Mouse (Mus musculus) olfactory bulb, adult 2 months (tissue): ENCODE data around the gene Trio. TPM values are rescaled to one million over a fixed set of nuclear protein-coding genes. Genes with fewer than 3 reads are reported as not detected.
A peak's percentile ranks its signal among the peaks of the same experiment; 100 is the strongest.

ENCODE experiments used
- H3K27ac ChIP-seq: fragments of 200-500 bp; 2 replicates; pipeline ENCODE4 v1.5.1; 2012; ENCODE audit warnings: low read depth, low read length; ENCODE audit not compliant: insufficient read depth
- H3K4me1 ChIP-seq: fragments of 200-500 bp; 2 replicates; pipeline ENCODE4 v1.6.1; 2012; ENCODE audit warnings: low read length; ENCODE audit not compliant: control insufficient read depth, insufficient read depth
- H3K4me3 ChIP-seq: fragments of 200-500 bp; 2 replicates; pipeline ENCODE4 v1.5.1; 2012; ENCODE audit warnings: mild to moderate bottlenecking, low read depth, low read length, moderate library complexity; ENCODE audit not compliant: insufficient read depth
- CTCF ChIP-seq: fragments of 200-500 bp; IDR thresholded peaks from 2 replicates; pipeline ENCODE4 v1.5.1; 2012; ENCODE audit warnings: low read depth, mild to moderate bottlenecking, low read length, moderate library complexity; ENCODE audit not compliant: insufficient read depth
- POLR2A ChIP-seq: fragments of 200-500 bp; IDR thresholded peaks from 2 replicates; pipeline ENCODE4 v1.6.1; 2012; ENCODE audit warnings: mild to moderate bottlenecking, low read depth, low read length, moderate library complexity; ENCODE audit not compliant: insufficient read depth
- WGBS: fragments of 180-500 bp; shearing (Covaris S2); methylation state at CpG from one replicate; pipeline ENCODE4 v1.1.7; 2018; 5-methylcytosine and 5-hydroxymethylcytosine counted together
- polyA plus RNA-seq: library from polyadenylated mRNA; stranded (reverse); fragments of >200 nt; gene quantifications from 2 replicates; pipeline ENCODE4 v1.2.4, GENCODE M21; 2012; ENCODE audit warnings: low replicate concordance; ENCODE audit not compliant: missing spikeins, insufficient read depth, insufficient read length

Gene Trio
- polyA plus RNA-seq, 1 experiment: 76.4 TPM

- peak overlapping the region; percentile 92 for H3K27ac ChIP-seq
- H3K4me1 ChIP-seq: peaks cover 61% of the 10 kb centered on the region
- TF ChIP-seq CTCF: no peak
- TF ChIP-seq POLR2A: no peak
- 14% methylated on average over 20 of the region's 20 CpGs for whole genome bisulfite sequencing
- no peak overlapping the region for H3K4me3 ChIP-seq
Measured at GRCm38 (mm10) chr15:27797480-27798155, 228.0 kb downstream of the Trio start.

- Histone ChIP-seq H3K27ac (peak overlapping the region; percentile 92), H3K4me1 (peaks cover 63% of the 10 kb centered on the region), H3K4me3 (no peak overlapping the region)
- TF ChIP-seq POLR2A: no peak
- TF ChIP-seq CTCF: no peak
- WGBS: 44% methylated on average over 7 of the region's 7 CpGs
Measured at GRCm38 (mm10) chr15:27796868-27797222, 228.8 kb downstream of the Trio start.

- H3K4me3 ChIP-seq: no peak overlapping the region
- no peak for TF ChIP-seq POLR2A
- no peak for TF ChIP-seq CTCF
- H3K4me1 ChIP-seq: peaks cover 63% of the 10 kb centered on the region
- H3K27ac ChIP-seq: peak overlapping the region; percentile 92
- WGBS: 61% methylated on average over 22 of the region's 22 CpGs
Measured at GRCm38 (mm10) chr15:27795942-27796867, 229.4 kb downstream of the Trio start.

- WGBS: 42% methylated on average over 6 of the region's 6 CpGs
- no peak for TF ChIP-seq CTCF
- TF ChIP-seq POLR2A: no peak
- Histone ChIP-seq H3K4me1 (peaks cover 56% of the 10 kb centered on the region), H3K4me3 (no peak overlapping the region), H3K27ac (peak overlapping the region; percentile 83)
Measured at GRCm38 (mm10) chr15:27793284-27793683, 232.4 kb downstream of the Trio start.

GRCm38 (mm10) chr15:27792473-27792872 is 233.2 kb downstream of the Trio start:
- Histone ChIP-seq H3K4me1 (peaks cover 49% of the 10 kb centered on the region), H3K4me3 (no peak overlapping the region), H3K27ac (peak overlapping the region; percentile 83)
- TF ChIP-seq CTCF: no peak
- no peak for TF ChIP-seq POLR2A
- WGBS: 30% methylated on average over 11 of the region's 11 CpGs

- TF ChIP-seq POLR2A (no peak), CTCF (no peak)
- Histone ChIP-seq H3K4me1 (peaks cover 36% of the 10 kb centered on the region), H3K27ac (peak overlapping the region; percentile 70; the same call in 1 of the 2 replicates), H3K4me3 (no peak overlapping the region)
- 56% methylated on average over 5 of the region's 5 CpGs for WGBS
Measured at GRCm38 (mm10) chr15:27791141-27791540, 234.5 kb downstream of the Trio start.

GRCm38 (mm10) chr15:27790699-27791098 is 234.9 kb downstream of the Trio start:
- Histone ChIP-seq H3K27ac (peak overlapping the region; percentile 94; the same call in 1 of the 2 replicates), H3K4me1 (peaks cover 33% of the 10 kb centered on the region), H3K4me3 (no peak overlapping the region)
- 40% methylated on average over 6 of the region's 6 CpGs for WGBS
- TF ChIP-seq POLR2A (no peak), CTCF (no peak)

GRCm38 (mm10) chr15:27789325-27789724 is 236.3 kb downstream of the Trio start:
- TF ChIP-seq CTCF: no peak
- no peak for TF ChIP-seq POLR2A
- Histone ChIP-seq H3K4me3 (no peak overlapping the region), H3K4me1 (peaks cover 31% of the 10 kb centered on the region), H3K27ac (peak overlapping the region; percentile 94)
- WGBS: 32% methylated on average over 3 of the region's 3 CpGs
